Mouse (Mus musculus) heart, embryonic 10.5 days (tissue): ENCODE results near the gene Gcm2. TPM values are rescaled to one million over a fixed set of nuclear protein-coding genes. Genes with fewer than 3 reads are reported as not detected.

ENCODE experiments used
- DNase-seq: peaks from one replicate; pipeline ENCODE4 v3.0.0-alpha.2; 2017; ENCODE audit warnings: low spot score
- H3K27ac ChIP-seq: fragments of 300-500 bp; sonication (generic); 2 replicates; pipeline ENCODE4 v1.5.1; 2016; ENCODE audit warnings: mild to moderate bottlenecking
- H3K27me3 ChIP-seq: fragments of 300-500 bp; sonication (generic); 2 replicates; pipeline ENCODE4 v1.6.1; 2016; ENCODE audit warnings: mild to moderate bottlenecking; ENCODE audit not compliant: poor library complexity, insufficient read depth, severe bottlenecking
- H3K36me3 ChIP-seq: fragments of 300-500 bp; sonication (generic); 2 replicates; pipeline ENCODE4 v1.6.1; 2016; ENCODE audit warnings: mild to moderate bottlenecking, moderate library complexity
- H3K4me1 ChIP-seq: fragments of 300-500 bp; sonication (generic); 2 replicates; pipeline ENCODE4 v1.6.1; 2016; ENCODE audit warnings: mild to moderate bottlenecking
- H3K4me3 ChIP-seq: fragments of 300-500 bp; sonication (generic); 2 replicates; pipeline ENCODE4 v1.5.1; 2016; ENCODE audit warnings: mild to moderate bottlenecking, moderate library complexity
- H3K9me3 ChIP-seq: fragments of 300-500 bp; sonication (generic); 2 replicates; pipeline ENCODE4 v1.6.1; 2016; ENCODE audit warnings: mild to moderate bottlenecking, moderate library complexity
- WGBS: fragments of 180-500 bp; shearing (Covaris S2); methylation state at CpG from one replicate; pipeline ENCODE4 v1.1.7; 2016; 5-methylcytosine and 5-hydroxymethylcytosine counted together
- polyA plus RNA-seq: library from polyadenylated mRNA; unstranded; fragments of >200 nt; fragmentation: Nextera tagmentation; extraction: Ambion mirVana; gene quantifications from 2 replicates; pipeline ENCODE4 v1.2.1, GENCODE M21; 2016

Gene Gcm2
- 0.06 and 0.09 TPM in 2 replicates for polyA plus RNA-seq

- H3K36me3 ChIP-seq = no peaks in the 10 kb centered on the region
- no peak for DNase-seq
- peaks cover 36% of the 10 kb centered on the region; the same call in 1 of the 2 replicates for H3K27me3 ChIP-seq
- H3K4me3 ChIP-seq = no peak within 1 kb of the TSS
- H3K4me1 ChIP-seq = peaks cover 7% of the 10 kb centered on the region; the same call in 1 of the 2 replicates
- no peaks in the 10 kb centered on the region for H3K9me3 ChIP-seq
- no peak within 1 kb of the TSS for H3K27ac ChIP-seq
- WGBS = 69% methylated on average over 3 of the region's 3 CpGs
These were observed at the start of gene Gcm2 for GRCm38 (mm10) chr13:41110935-41111334. Gene Gcm2 (minus strand): TSS chr13:41111035.

GRCm38 (mm10) chr13:41158426-41158825, 47.6 kb upstream of the Gcm2 start:
- Histone ChIP-seq H3K36me3 (no peaks in the 10 kb centered on the region), H3K27me3 (no peaks in the 10 kb centered on the region), H3K27ac (no peak overlapping the region), H3K9me3 (no peaks in the 10 kb centered on the region), H3K4me3 (no peak overlapping the region), H3K4me1 (no peaks in the 10 kb centered on the region)
- WGBS = 47% methylated on average over 5 of the region's 5 CpGs
- DNase-seq = peak; percentile 38

DNA sequence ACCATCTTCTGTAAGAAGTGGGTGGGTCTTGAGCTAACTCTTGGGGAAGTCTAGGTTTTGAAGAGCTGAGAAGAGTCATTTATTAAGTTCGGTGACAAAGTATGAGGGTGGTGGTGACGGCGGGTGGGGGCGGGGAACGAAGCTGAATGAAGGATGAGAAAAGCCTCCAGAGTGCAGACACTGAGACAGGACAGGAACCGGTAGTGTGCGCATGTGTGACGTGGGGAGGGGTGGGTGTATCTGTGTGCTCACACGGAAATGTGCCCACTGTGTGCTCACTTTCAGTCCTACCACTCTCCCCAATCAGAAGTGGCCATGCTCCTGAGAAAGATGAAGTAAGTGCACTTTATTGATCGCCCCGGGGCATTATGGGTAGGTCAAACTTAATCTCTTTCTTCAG, 42.3 kb upstream of the Gcm2 start:
- WGBS = 76% methylated on average over 11 of the region's 11 CpGs
- H3K9me3 ChIP-seq = no peaks in the 10 kb centered on the region
- H3K27ac ChIP-seq = no peak overlapping the region

DNA sequence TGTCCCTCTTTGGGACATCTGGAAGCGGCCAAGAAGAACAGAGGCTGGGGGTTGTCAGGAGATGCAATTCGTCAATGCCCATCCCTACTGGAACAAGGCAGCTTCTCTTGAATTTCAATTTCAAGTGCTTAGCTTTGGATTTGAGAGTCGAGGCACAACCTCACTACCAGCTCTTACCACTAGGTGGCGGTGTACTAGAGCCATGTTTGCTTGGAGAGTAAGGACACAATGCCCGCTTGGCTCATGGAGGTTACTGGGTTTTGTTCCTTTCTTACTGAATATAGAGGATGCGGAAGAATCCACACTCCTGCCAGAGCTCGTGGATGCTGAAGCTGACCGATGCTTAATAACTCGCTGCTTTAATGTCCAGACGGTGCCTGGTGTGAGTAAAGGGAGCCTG, 35.4 kb upstream of the Gcm2 start:
- WGBS = 75% methylated on average over 10 of the region's 10 CpGs
- DNase-seq = no peak
- no peaks in the 10 kb centered on the region for H3K27me3 ChIP-seq
- H3K4me3 ChIP-seq = no peak overlapping the region
- no peaks in the 10 kb centered on the region for H3K9me3 ChIP-seq
- no peaks in the 10 kb centered on the region for H3K36me3 ChIP-seq
- H3K27ac ChIP-seq = no peak overlapping the region
- 0 out of 2 replicates have a peak, but pooled peaks cover 3% of the 10 kb centered on the region for H3K4me1 ChIP-seq

More for the DNA sequence above, 42.3 kb upstream of the Gcm2 start:
- H3K27me3 ChIP-seq = no peaks in the 10 kb centered on the region
- H3K4me3 ChIP-seq = no peak overlapping the region
- DNase-seq = no peak
- H3K4me1 ChIP-seq = no peaks in the 10 kb centered on the region
- H3K36me3 ChIP-seq = no peaks in the 10 kb centered on the region

DNA sequence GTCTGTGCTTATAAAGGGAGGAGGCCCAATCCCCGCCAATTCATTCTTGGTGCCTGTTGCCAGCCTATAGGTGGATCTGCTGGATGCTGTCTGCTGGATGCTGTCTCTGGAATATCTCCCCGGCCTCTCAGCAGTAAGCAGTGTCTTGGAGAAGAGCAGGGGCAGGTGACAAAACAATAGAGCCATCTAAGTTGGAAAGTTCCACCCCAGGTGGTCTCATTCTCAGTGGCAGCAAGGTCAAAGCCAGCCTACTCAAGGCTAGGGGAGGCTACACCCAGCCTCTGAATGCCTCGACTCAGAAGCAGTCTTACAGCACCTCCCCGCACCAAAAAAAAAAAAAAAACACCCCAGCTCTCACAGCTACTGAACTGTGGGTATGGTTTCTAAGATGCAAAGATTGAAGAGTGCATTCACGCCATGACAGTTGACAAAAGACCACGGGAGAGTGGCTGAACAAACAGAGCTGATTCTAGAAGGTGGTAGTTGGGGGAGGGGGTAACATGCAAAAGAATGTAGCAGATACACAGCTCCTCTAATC, 34.7 kb upstream of the Gcm2 start:
- Histone ChIP-seq H3K27me3 (no peaks in the 10 kb centered on the region), H3K9me3 (no peaks in the 10 kb centered on the region), H3K4me1 (0 out of 2 replicates have a peak, but pooled peaks cover 3% of the 10 kb centered on the region), H3K27ac (no peak overlapping the region), H3K36me3 (no peaks in the 10 kb centered on the region), H3K4me3 (no peak overlapping the region)
- no peak for DNase-seq
- WGBS = 64% methylated on average over 6 of the region's 6 CpGs

GRCm38 (mm10) chr13:41134901-41135300, 24.1 kb upstream of the Gcm2 start:
- Histone ChIP-seq H3K27ac (no peak overlapping the region), H3K9me3 (no peaks in the 10 kb centered on the region), H3K36me3 (no peaks in the 10 kb centered on the region), H3K27me3 (no peaks in the 10 kb centered on the region), H3K4me1 (no peaks in the 10 kb centered on the region), H3K4me3 (no peak overlapping the region)
- DNase-seq = peak; percentile 85
- 7% methylated on average over 6 of the region's 6 CpGs for WGBS

DNA sequence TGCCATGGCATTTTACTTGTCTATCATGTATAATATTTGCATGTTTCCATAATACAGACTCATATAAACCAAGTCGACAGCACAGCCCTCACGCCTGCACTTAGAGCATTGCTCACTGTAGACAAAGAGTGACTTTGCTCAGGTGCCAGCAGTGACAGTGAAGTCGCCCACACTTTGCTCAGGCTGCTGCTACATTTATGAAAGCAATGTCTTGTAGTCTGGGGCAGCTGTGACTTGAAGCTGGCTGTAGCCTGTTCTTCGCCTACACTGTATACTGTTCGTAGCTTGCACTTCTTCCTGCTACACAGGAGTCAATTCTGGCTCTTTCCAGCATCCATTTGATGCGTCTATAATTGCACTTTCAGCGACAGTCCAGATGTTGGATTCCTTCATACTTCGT, 18.2 kb upstream of the Gcm2 start:
- H3K9me3 ChIP-seq = no peaks in the 10 kb centered on the region
- no peaks in the 10 kb centered on the region for H3K4me1 ChIP-seq
- 87% methylated on average over 8 of the region's 8 CpGs for WGBS

DNA sequence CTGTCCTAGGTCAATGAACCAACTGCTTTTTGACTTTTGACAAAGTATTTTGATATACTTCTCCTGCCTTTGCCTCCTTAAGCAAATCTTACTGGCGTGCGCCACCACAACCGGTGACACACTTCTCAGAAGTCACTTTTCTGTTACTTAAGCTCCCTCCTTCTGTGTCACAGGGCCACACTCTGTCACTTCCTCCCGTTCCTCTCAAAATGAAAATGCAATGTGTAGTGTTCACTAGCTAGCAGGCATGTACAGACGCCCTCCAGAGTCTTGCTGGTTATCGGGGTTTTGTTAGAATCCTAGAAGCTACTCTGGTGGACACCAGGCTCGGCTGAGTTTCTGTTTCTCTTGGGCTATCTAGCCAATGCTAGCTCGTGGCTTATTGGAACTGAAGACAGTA, 17.5 kb upstream of the Gcm2 start:
- Histone ChIP-seq H3K4me3 (no peak overlapping the region), H3K4me1 (no peaks in the 10 kb centered on the region), H3K27me3 (no peaks in the 10 kb centered on the region), H3K27ac (no peak overlapping the region), H3K9me3 (no peaks in the 10 kb centered on the region), H3K36me3 (no peaks in the 10 kb centered on the region)
- no peak for DNase-seq
- WGBS = 84% methylated on average over 8 of the region's 8 CpGs

More for the DNA sequence above, 18.2 kb upstream of the Gcm2 start:
- no peak overlapping the region for H3K27ac ChIP-seq
- no peak overlapping the region for H3K4me3 ChIP-seq
- no peaks in the 10 kb centered on the region for H3K36me3 ChIP-seq
- H3K27me3 ChIP-seq = no peaks in the 10 kb centered on the region
- DNase-seq = no peak

DNA sequence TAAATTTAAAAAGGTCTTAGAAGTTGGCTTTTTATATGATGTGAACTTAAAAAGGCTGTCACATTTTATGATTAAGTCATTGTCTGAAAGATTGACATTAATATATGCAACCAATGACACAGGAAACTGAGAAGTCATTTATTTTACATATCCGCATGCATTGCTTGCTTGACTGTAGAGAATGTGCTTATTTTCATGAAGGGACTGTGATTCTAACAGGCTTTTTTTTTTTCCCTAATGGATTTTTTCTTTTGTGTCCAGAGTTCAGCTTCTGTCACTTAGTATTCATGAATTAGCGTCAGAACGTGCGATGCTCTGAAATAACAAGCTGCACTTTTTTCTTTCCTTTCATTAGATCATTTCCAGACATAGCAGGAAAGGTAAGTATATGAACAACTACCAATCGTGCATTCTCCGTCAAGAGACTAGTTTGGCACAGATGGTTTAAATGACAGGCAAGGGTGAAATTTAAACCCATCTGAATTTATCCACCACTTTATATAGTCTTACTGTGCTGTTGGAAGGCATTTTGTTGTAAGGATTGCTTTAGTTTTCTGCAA, 12.9 kb upstream of the Gcm2 start:
- no peaks in the 10 kb centered on the region for H3K36me3 ChIP-seq
- no peak for DNase-seq
- H3K4me1 ChIP-seq = peaks cover 4% of the 10 kb centered on the region; the same call in 1 of the 2 replicates
- no peaks in the 10 kb centered on the region for H3K27me3 ChIP-seq
- H3K4me3 ChIP-seq = no peak overlapping the region
- no peaks in the 10 kb centered on the region for H3K9me3 ChIP-seq
- WGBS = 91% methylated on average over 6 of the region's 6 CpGs
- no peak overlapping the region for H3K27ac ChIP-seq

- Histone ChIP-seq H3K9me3 (no peaks in the 10 kb centered on the region), H3K4me3 (no peak overlapping the region), H3K27ac (no peak overlapping the region), H3K27me3 (peaks cover 9% of the 10 kb centered on the region; the same call in 1 of the 2 replicates), H3K4me1 (peaks cover 6% of the 10 kb centered on the region), H3K36me3 (no peaks in the 10 kb centered on the region)
- WGBS = 38% methylated on average over 9 of the region's 9 CpGs
- no peak for DNase-seq
These were observed 8.5 kb upstream of the Gcm2 start for GRCm38 (mm10) chr13:41119152-41119945.

DNA sequence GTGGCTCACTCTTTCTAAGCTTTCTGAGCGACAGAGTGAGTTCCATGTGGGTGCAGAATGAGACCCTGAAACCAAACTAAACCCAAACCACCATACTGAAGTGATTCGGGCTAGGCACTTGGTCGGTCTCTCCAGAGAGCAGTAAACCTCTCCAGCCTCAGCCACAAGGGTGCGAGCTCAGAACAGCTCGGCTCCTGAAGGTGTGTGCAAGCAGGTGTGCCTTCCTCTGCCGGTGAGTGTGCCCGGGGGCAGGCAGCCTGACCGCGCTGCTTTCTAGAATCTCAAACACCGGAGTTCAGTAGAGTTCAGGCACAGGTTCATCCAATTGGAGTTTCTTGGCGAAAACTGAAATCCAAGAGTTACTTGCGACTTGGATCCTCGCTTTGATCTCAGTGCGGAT, 3.1 kb upstream of the Gcm2 start, which contains the start of gene Sycp2l:
Gene Sycp2l (plus strand): TSS at position 368 of the 400 bp plus-strand sequence.
- no peak for DNase-seq
- Histone ChIP-seq H3K9me3 (no peaks in the 10 kb centered on the region), H3K4me3 (peak within 1 kb of the TSS; percentile 42), H3K27me3 (peaks cover 36% of the 10 kb centered on the region; the same call in 1 of the 2 replicates), H3K4me1 (peaks cover 7% of the 10 kb centered on the region; the same call in 1 of the 2 replicates), H3K36me3 (no peaks in the 10 kb centered on the region), H3K27ac (no peak within 1 kb of the TSS)
- 24% methylated on average over 14 of the region's 14 CpGs for WGBS

DNA sequence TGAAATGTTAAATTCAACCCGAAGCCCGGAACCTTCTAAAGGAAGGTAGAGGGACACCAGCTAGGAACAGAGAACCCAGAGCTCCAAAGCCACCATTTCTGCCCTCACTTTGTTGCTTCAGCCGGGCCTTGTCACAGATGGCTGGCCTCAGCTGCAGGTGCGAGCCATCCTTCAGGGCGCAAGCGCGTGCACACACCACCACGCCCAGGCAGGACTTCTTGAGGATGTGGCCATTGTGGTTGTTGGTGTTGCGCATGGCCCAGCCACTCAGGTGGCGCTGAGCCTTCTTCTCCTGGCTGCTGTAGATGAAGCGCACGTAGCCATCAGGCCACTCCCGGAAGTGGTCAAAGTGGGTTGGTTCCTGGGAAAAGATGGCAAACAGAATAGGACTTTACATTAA, 5.3 kb downstream of the Gcm2 start:
- H3K4me3 ChIP-seq = no peak overlapping the region
- peaks cover 4% of the 10 kb centered on the region; the same call in 1 of the 2 replicates for H3K27me3 ChIP-seq
- no peak for DNase-seq
- H3K27ac ChIP-seq = no peak overlapping the region
- 93% methylated on average over 13 of the region's 13 CpGs for WGBS
- H3K4me1 ChIP-seq = no peaks in the 10 kb centered on the region
- H3K36me3 ChIP-seq = no peaks in the 10 kb centered on the region
- H3K9me3 ChIP-seq = no peaks in the 10 kb centered on the region
